8 mouse cellular contexts compared by ENCODE assay signal in the genomic region with DNA sequence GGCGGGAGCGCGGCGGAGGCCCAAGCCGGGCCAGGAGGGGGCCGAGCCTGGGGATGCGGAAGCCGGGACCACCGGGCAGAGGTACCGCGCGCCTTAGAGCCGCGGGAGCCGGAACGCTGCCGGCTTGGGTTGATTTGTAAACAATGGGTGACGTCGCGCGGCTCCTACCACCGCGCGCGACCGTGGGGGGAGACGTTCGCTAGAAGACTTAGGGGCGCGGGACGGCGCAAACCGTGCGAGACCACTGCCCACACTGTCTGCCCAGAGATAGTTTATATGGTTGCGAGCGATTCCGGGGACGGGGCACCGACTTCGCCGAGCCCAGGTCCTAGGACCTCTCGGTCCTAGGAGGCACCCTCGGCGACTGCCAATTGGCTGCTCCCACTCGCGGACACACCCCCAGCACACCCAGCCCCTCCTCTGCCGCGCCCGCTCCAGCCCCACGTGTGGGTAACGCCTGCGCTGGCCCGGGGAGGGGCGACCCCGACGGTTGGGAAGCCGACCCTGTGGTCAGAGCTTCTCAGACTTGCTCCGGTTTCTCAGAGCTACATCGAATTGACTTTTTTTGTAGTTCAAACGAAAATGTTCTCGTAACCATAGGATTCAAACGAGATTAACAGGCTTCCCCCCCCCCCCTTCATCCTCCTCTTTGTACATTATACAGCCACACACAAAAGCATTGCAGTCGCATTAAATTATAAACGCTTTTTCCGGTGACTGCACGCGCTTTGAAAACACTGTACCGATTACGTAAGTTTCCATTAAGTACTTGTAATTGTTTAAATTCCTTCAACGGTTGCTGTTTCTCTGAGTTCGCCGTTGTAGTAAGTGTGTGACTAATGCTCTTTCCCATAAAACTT. TPM values are rescaled to one million over a fixed set of nuclear protein-coding genes. Genes with fewer than 3 reads are reported as not detected.
DNase-seq lines count a peak whose midpoint lies in the region; ATAC-seq and TF ChIP-seq lines count a peak whose summit lies in the region.

A gene (minus strand): TSS at position 141 of the 860 bp plus-strand sequence.

- TF ChIP-seq CTCF in heart, postnatal 0 days (IDR thresholded peaks at IDR 0.05; ENCODE audit: low read depth), result no peak
- no peak for TF ChIP-seq CTCF in testis, adult 2 months (IDR thresholded peaks at IDR 0.05; ENCODE audit: control insufficient read depth, insufficient read depth, insufficient replicate concordance, low read depth, low read length)

- H3K4me2 ChIP-seq in forebrain, embryonic 11.5 days (ENCODE audit: low read depth, low read length, severe bottlenecking), result peak within 1 kb of the TSS; percentile 93
- peak within 1 kb of the TSS; percentile 100 for H3K4me2 ChIP-seq in heart, postnatal 0 days (ENCODE audit: low read depth, low read length)
- peak within 1 kb of the TSS; percentile 84 for H3K4me2 ChIP-seq in liver, embryonic 16.5 days (ENCODE audit: low read depth, low read length)
- H3K4me2 ChIP-seq in neural tube, embryonic 13.5 days, result peak within 1 kb of the TSS; percentile 80

- H3K9me3 ChIP-seq in forebrain, embryonic 11.5 days (ENCODE audit: control insufficient read depth, low read length), result no peaks in the 10 kb centered on the region
- no peaks in the 10 kb centered on the region for H3K9me3 ChIP-seq in heart, postnatal 0 days (replicated peaks; ENCODE audit: control insufficient read depth, low read length)
- no peaks in the 10 kb centered on the region; the same call in 1 of the 2 replicates for H3K9me3 ChIP-seq in liver, embryonic 16.5 days (replicated peaks; ENCODE audit: control insufficient read depth, low read length)
- H3K9me3 ChIP-seq in neural tube, embryonic 13.5 days, result no peaks in the 10 kb centered on the region

- peak within 1 kb of the TSS; percentile 81 for H3K27ac ChIP-seq in forebrain, embryonic 11.5 days (ENCODE audit: low read depth, low read length)
- peak within 1 kb of the TSS; percentile 83 for H3K27ac ChIP-seq in heart, postnatal 0 days (ENCODE audit: low read depth)
- peak within 1 kb of the TSS; percentile 87 for H3K27ac ChIP-seq in liver, embryonic 16.5 days (ENCODE audit: low read length)
- H3K27ac ChIP-seq in neural tube, embryonic 13.5 days (replicated peaks), result peak within 1 kb of the TSS; percentile 95
- H3K27ac ChIP-seq in testis, adult 2 months (ENCODE audit: control insufficient read depth, insufficient read depth, low read depth, low read length), result peak within 1 kb of the TSS; percentile 99

- peak; percentile 54; the same call in 1 of the 2 replicates for TF ChIP-seq EP300 in heart, postnatal 0 days (IDR thresholded peaks at IDR 0.05; ENCODE audit: low read depth)

- no peaks in the 10 kb centered on the region for H3K27me3 ChIP-seq in forebrain, embryonic 11.5 days (ENCODE audit: control insufficient read depth, insufficient read depth, low read length)
- H3K27me3 ChIP-seq in heart, postnatal 0 days (ENCODE audit: control insufficient read depth, insufficient read depth, low read length), result no peaks in the 10 kb centered on the region
- no peaks in the 10 kb centered on the region for H3K27me3 ChIP-seq in liver, embryonic 16.5 days (ENCODE audit: control insufficient read depth, insufficient read depth, low read depth, low read length)
- no peaks in the 10 kb centered on the region for H3K27me3 ChIP-seq in neural tube, embryonic 13.5 days
- no peaks in the 10 kb centered on the region for H3K27me3 ChIP-seq in testis, adult 2 months (ENCODE audit: control insufficient read depth, insufficient read depth, low read length)

- peak; percentile 63 for TF ChIP-seq POLR2A in testis, adult 2 months (IDR thresholded peaks at IDR 0.05; ENCODE audit: control insufficient read depth, low read depth, low read length)

- H3K4me1 ChIP-seq in forebrain, embryonic 11.5 days (replicated peaks; ENCODE audit: control insufficient read depth, insufficient read depth, low read length), result peaks cover 26% of the 10 kb centered on the region; the same call in 1 of the 2 replicates
- 0 out of 2 replicates have a peak, but pooled peaks cover 6% of the 10 kb centered on the region for H3K4me1 ChIP-seq in heart, postnatal 0 days (ENCODE audit: control insufficient read depth, insufficient read depth)
- H3K4me1 ChIP-seq in liver, embryonic 16.5 days (ENCODE audit: control insufficient read depth, low read depth, low read length), result peaks cover 27% of the 10 kb centered on the region
- H3K4me1 ChIP-seq in neural tube, embryonic 13.5 days (replicated peaks), result peaks cover 49% of the 10 kb centered on the region
- peaks cover 5% of the 10 kb centered on the region for H3K4me1 ChIP-seq in testis, adult 2 months (ENCODE audit: control insufficient read depth, insufficient read depth, low read length)

- peak within 1 kb of the TSS; percentile 83 for H3K4me3 ChIP-seq in forebrain, embryonic 11.5 days (ENCODE audit: low read depth, low read length)
- H3K4me3 ChIP-seq in heart, postnatal 0 days (ENCODE audit: low read depth, low read length), result peak within 1 kb of the TSS; percentile 75
- peak within 1 kb of the TSS; percentile 72 for H3K4me3 ChIP-seq in liver, embryonic 16.5 days (ENCODE audit: low read depth, low read length)
- peak within 1 kb of the TSS; percentile 75 for H3K4me3 ChIP-seq in neural tube, embryonic 13.5 days
- H3K4me3 ChIP-seq in testis, adult 2 months (ENCODE audit: control insufficient read depth, low read depth, low read length), result peak within 1 kb of the TSS; percentile 93

- peak within 1 kb of the TSS; percentile 82 for H3K9ac ChIP-seq in forebrain, embryonic 11.5 days (ENCODE audit: low read length)
- peak within 1 kb of the TSS; percentile 79 for H3K9ac ChIP-seq in heart, postnatal 0 days (replicated peaks; ENCODE audit: low read depth, low read length)
- peak within 1 kb of the TSS; percentile 73 for H3K9ac ChIP-seq in liver, embryonic 16.5 days (ENCODE audit: low read depth, low read length)
- H3K9ac ChIP-seq in neural tube, embryonic 13.5 days, result peak within 1 kb of the TSS; percentile 89

- DNase-seq in CD8-positive naive resting alpha-beta T cell, adult 2 months (ENCODE audit: low read depth in 2 of 2, low spot score in 2 of 2), result peak; percentile 90 to 91
- peak; percentile 87 for DNase-seq in c-Kit-positive CD71-negative TER-119-negative erythroid progenitor cells, embryonic 14.5 days (ENCODE audit: low read depth)
- peak; percentile 97 for DNase-seq in forebrain, embryonic 11.5 days (ENCODE audit: low spot score)
- DNase-seq in heart, postnatal 0 days (ENCODE audit: low spot score), result peak; percentile 90
- DNase-seq in kidney, postnatal 4 days, result peak; percentile 90 to 94

- H3K36me3 ChIP-seq in forebrain, embryonic 11.5 days (ENCODE audit: control insufficient read depth, insufficient read depth, low read length), result no peaks in the 10 kb centered on the region
- no peaks in the 10 kb centered on the region for H3K36me3 ChIP-seq in heart, postnatal 0 days (replicated peaks; ENCODE audit: control insufficient read depth, insufficient read depth, low read length)
- no peaks in the 10 kb centered on the region for H3K36me3 ChIP-seq in liver, embryonic 16.5 days (ENCODE audit: control insufficient read depth, insufficient read depth)
- H3K36me3 ChIP-seq in neural tube, embryonic 13.5 days, result no peaks in the 10 kb centered on the region
- H3K36me3 ChIP-seq in testis, adult 2 months (ENCODE audit: control insufficient read depth, insufficient read depth, low read length), result no peaks in the 10 kb centered on the region; the same call in 1 of the 2 replicates

- ATAC-seq in forebrain, embryonic 11.5 days (replicated peaks; ENCODE audit: low FRiP score), result peak; percentile 92
- peak; percentile 95 for ATAC-seq in heart, postnatal 0 days (ENCODE audit: insufficient read depth, low read depth)
- ATAC-seq in liver, embryonic 16.5 days (ENCODE audit: low read depth), result peak; percentile 95
- ATAC-seq in neural tube, embryonic 13.5 days (ENCODE audit: low read depth), result peak; percentile 92

- 1% methylated on average over 65 of the region's 72 CpGs for WGBS in forebrain, embryonic 11.5 days
- under 1% methylated on average over 69 of the region's 72 CpGs for WGBS in heart, postnatal 0 days
- under 1% methylated on average over 68 of the region's 72 CpGs for WGBS in liver, embryonic 16.5 days (ENCODE audit: insufficient replicate concordance)
- under 1% methylated on average over 72 of the region's 72 CpGs for WGBS in neural tube, embryonic 13.5 days

RNA-seq across cellular contexts. Expression of the gene that starts here (rescaled TPM):
- 10.4 and 14.1 TPM in 2 replicates for polyA plus RNA-seq in forebrain, embryonic 11.5 days (2014; fragmentation: Nextera tagmentation; extraction: Ambion mirVana)
- total RNA-seq in heart, postnatal 0 days (2014; rRNA removed; ENCODE audit: low replicate concordance), result 5.6 and 8.7 TPM in 2 replicates
- 1.4 and 1.9 TPM in 2 replicates for polyA plus RNA-seq in heart, postnatal 0 days (2015; fragmentation: Nextera tagmentation; extraction: Ambion mirVana)
- 2.5 and 2.7 TPM in 2 replicates for polyA plus RNA-seq in liver, embryonic 16.5 days (2015; fragmentation: Nextera tagmentation; extraction: Ambion mirVana)
- polyA plus RNA-seq in neural tube, embryonic 13.5 days (2015; fragmentation: Nextera tagmentation; extraction: Ambion mirVana), result 10.2 and 11.7 TPM in 2 replicates
- polyA plus RNA-seq in testis, adult 2 months (2012; rRNA removed), result 47.7 and 64.2 TPM in 2 replicates

Comparison
In these comparisons a context has a peak if more than half of its experiments do, and no peak if none do; other contexts are left out.
1. Peak in every context shown above with its lines: DNase-seq, ATAC-seq, H3K4me3 ChIP-seq and H3K27ac ChIP-seq.